Comparison of ENCODE assay signal across 19 mouse cellular contexts in genomic region chr13:102280198-102280597, GRCm38 (mm10).
DNase-seq lines count a peak whose midpoint lies in the region; TF ChIP-seq lines count a peak whose summit lies in the region.
"Had no signal": no experiment of that assay in that cellular context is flagged by ENCODE, and none has a peak within 500 bp of the region (broad histone marks: within the 10 kb centered on the region; RNA-seq: fewer than 3 reads in every experiment).

No protein-coding gene starts in this region.

- H3ac ChIP-seq in C2C12 (ENCODE audit: control insufficient read depth, insufficient read length, low read depth) = no peak overlapping the region
- H3ac ChIP-seq in myocyte (ENCODE audit: control insufficient read depth, insufficient read length) = no peak overlapping the region

- no peaks in the 10 kb centered on the region for H3K79me3 ChIP-seq in C2C12 (ENCODE audit: low read depth)

- peak; percentile 17 for DNase-seq in 3T3-L1 (ENCODE audit: low read depth, low spot score)
- DNase-seq in gastrocnemius, postnatal 10 days = no peak
- DNase-seq in left cerebral cortex, adult 11 months (ENCODE audit: low spot score) = no peak
- DNase-seq: adrenal gland, adult 8-10 months; adrenal gland, postnatal 14 days; adrenal gland, postnatal 36 days; B cell, adult 2 months; cerebellum, adult 11-12 months; cerebellum, adult 2 months; cerebellum, adult 9-10 months; cerebellum, postnatal 10 days; cerebellum, postnatal 25 days had no signal

- no peak for TF ChIP-seq POLR2A in myocyte (IDR thresholded peaks at IDR 0.05; ENCODE audit: insufficient read length, low read depth)

- H3K4me3 ChIP-seq in C2C12 (ENCODE audit: insufficient read depth, poor library complexity, severe bottlenecking) (no peak overlapping the region), myocyte (no peak overlapping the region)
- H3K4me3 ChIP-seq: embryonic facial prominence, embryonic 10.5 days; embryonic facial prominence, embryonic 12.5 days; forebrain, embryonic 13.5 days; forebrain, embryonic 15.5 days had no signal

- TF ChIP-seq CTCF in C2C12 (IDR thresholded peaks at IDR 0.05; ENCODE audit: control insufficient read depth, insufficient read depth, insufficient read length) = no peak

- H3K27me3 ChIP-seq in C2C12 (ENCODE audit: control insufficient read depth, insufficient read depth, insufficient read length) = no peaks in the 10 kb centered on the region
- no peaks in the 10 kb centered on the region for H3K27me3 ChIP-seq in myocyte (ENCODE audit: control insufficient read depth, insufficient read depth, insufficient read length)
- H3K27me3 ChIP-seq: embryonic facial prominence, embryonic 12.5 days; forebrain, embryonic 13.5 days; forebrain, embryonic 15.5 days; Patski had no signal

- H3K36me3 ChIP-seq in C2C12 (ENCODE audit: control insufficient read depth, insufficient read depth) (no peaks in the 10 kb centered on the region), myocyte (ENCODE audit: control insufficient read depth, insufficient read depth) (no peaks in the 10 kb centered on the region)
- H3K36me3 ChIP-seq: embryonic facial prominence, embryonic 10.5 days; embryonic facial prominence, embryonic 12.5 days; forebrain, embryonic 15.5 days had no signal

- no peaks in the 10 kb centered on the region for H3K79me2 ChIP-seq in C2C12 (ENCODE audit: control insufficient read depth, insufficient read depth)
- no peaks in the 10 kb centered on the region for H3K79me2 ChIP-seq in myocyte (ENCODE audit: control insufficient read depth, insufficient read depth)

- no peak overlapping the region for H3K4me2 ChIP-seq in myocyte (ENCODE audit: low read depth)
- H3K4me2 ChIP-seq: embryonic facial prominence, embryonic 12.5 days; forebrain, embryonic 13.5 days; forebrain, embryonic 15.5 days had no signal

TF ChIP-seq in C2C12, 6 proteins besides CTCF, POLR2A, EP300 and RAD21:
- TF ChIP-seq MYOD1 (IDR thresholded peaks at IDR 0.05; ENCODE audit: control insufficient read depth, insufficient read length, low read depth) (no peak), FOSL1 (IDR thresholded peaks at IDR 0.05; ENCODE audit: insufficient read depth, low read length, poor library complexity, severe bottlenecking) (no peak), USF1 (IDR thresholded peaks at IDR 0.05; ENCODE audit: low read depth) (no peak), CEBPB (IDR thresholded peaks at IDR 0.05; ENCODE audit: low read depth) (peak; percentile 84)

TF ChIP-seq in myocyte, 11 proteins besides CTCF, POLR2A, EP300 and RAD21:
- peak; percentile 40; the same call in 1 of the 2 replicates for TF ChIP-seq CEBPB (IDR thresholded peaks at IDR 0.05; ENCODE audit: insufficient read depth, poor library complexity, severe bottlenecking)
- no peak for TF ChIP-seq TCF12 (IDR thresholded peaks at IDR 0.05; ENCODE audit: insufficient read depth, poor library complexity, severe bottlenecking)
- TF ChIP-seq MYOG (IDR thresholded peaks at IDR 0.05; ENCODE audit: control insufficient read depth in 1 of 3, insufficient read depth in 1 of 3, insufficient read length in 2 of 3, low read depth in 2 of 3) = no peak
- TF ChIP-seq MAX (IDR thresholded peaks at IDR 0.05; ENCODE audit: low read depth) = no peak
- TF ChIP-seq SRF (IDR thresholded peaks at IDR 0.05; ENCODE audit: control insufficient read depth, insufficient read length, low read depth) = no peak
TF ChIP-seq in myocyte: peak in this region for 1.
